Mouse (Mus musculus) right cerebral cortex, adult 2 months (tissue): ENCODE results near the gene Itga6.

ENCODE experiments used
- DNase-seq, 2 experiments: peaks; one replicate each; pipeline ENCODE4 v3.0.0; 2021 to 2022; ENCODE audit warnings: low spot score in 2 of 2

Gene Itga6

DNA sequence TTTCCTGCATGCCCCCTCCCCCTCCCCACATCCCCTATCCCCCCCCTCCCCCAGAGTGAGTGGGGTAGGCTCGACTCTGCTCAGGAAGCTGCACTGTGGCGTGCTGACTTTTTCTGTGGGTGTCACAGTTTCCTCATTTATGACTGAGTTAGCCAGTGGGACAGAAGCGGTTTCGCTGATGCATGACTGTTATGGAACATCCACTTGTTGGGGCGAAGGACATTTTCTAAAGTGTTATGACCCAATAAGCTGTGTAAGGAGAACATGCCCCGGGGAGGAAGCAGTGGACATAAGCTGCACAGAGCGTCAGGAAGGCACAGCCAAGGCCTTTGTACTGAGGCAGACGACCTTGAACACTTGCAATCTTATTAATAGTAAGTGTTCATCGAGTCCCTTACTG is 97.9 kb downstream of the Itga6 start:
- DNase-seq = no peak

DNA sequence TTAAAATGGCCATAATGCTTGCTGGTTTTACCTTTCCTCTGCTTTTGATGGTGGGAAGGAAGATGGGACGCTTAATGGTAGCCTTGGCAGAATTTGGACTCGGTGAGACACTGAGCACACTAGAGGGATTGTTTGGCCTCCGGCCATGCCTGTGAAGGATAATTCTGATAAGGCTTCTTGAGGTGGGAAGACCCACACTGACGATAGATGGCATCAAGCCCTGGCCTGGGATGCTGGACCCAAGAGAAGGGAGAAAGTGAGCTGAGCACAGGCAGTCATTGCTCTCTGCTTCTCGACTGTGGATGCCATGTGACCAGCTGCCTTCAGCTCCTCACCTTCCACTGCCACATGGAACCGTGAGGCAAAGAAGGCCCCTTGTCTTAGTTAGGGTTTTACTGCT is 99.5 kb downstream of the Itga6 start:
- DNase-seq = no peak

- DNase-seq = peak; percentile 71 to 76
Measured at GRCm38 (mm10) chr2:71852161-71852560, 106.7 kb downstream of the Itga6 start.

DNA sequence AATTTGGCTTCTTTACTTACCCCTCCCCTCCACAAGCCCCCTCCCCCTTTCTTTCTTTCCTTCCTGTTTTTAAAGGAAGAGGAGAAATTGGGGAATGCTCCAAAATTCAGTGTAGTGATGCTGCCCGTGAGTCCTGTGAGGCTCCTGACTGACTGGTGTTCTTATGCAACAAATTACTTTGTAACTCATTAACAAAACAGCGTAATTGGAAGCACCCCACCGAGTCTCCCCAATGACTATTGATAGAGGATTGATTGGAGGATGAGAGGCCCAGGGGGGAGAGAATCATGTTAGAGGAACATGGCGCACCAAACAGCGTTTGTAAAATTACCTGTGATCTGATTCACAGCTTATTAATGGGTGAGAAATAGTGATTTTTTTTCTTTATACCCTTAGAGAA is 109.7 kb downstream of the Itga6 start:
- DNase-seq = no peak

DNA sequence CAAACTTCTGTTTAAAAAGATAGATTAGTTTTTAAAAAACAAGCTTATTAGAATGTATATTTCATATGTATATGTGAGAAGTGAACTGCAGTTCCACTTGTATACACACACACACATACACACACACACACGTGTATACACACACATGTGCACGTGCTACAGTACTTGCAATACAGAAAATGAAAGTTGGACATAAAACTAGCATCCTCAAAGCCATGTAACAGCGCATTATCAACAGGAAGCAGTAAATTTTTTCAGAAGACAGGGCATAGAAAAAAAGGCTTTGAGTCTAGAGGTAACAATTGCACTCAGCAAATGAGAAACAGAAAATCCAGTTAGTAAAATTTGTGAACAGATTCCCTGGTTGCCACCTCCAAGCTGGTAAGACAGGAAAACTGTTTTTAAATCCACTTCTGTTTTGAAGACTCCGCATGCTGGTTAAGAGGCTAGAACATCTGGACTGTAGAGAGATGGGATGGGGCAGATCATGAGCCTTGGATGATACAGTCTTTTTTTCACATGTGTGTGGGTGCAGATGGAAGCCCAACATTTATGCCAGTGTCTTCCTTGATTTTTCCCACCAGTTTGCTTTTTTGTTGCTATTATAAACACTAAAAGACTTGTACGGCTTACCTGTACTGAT is 118.2 kb downstream of the Itga6 start:
- peak in 1 of 2 experiments; percentile 13 for DNase-seq

- peak; percentile 78 to 79 for DNase-seq
Measured at GRCm38 (mm10) chr2:71865022-71865421, 119.6 kb downstream of the Itga6 start.

DNA sequence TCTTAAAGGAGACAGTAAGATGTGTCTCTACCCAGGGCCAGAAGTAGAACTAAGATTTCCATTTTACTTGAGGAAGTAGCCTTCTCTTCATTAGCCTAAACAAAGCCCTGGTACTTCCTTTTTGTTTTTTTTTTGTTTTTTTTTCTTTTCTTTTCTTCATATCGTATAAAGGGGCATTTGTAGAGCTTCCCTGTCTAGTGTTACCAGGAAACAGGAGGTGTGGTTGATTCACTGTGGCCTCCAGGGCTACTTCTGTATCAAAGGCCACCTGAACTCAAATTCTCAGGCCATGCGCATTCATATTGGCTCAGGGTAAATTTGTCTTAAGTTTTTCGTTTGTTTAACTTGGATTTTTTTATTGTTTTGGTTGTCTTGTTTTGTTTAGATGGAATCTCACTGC is 120.5 kb downstream of the Itga6 start:
- no peak for DNase-seq

DNA sequence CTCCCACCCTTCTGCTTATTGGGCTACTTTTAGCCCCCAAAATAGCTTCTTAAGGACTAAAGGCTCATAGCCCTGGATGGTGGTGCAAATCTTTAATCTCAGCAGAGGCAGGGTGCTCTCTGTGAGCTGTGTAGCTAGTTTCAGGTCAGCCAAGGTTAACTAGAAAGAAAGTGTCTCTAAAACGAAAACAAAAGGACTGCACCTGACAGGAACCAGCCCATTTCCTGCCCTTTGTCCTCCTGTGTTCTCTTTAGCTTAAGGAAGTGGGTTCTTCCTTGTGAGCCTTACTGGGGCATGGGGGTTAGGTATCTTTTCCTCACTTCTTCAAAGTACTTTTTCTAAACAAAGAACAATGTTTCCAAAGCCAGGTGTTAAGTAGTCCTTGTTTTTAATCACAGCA is 121.1 kb downstream of the Itga6 start:
- DNase-seq = no peak

- no peak for DNase-seq
Measured at GRCm38 (mm10) chr2:71867019-71867418, 121.6 kb downstream of the Itga6 start.

GRCm38 (mm10) chr2:71867480-71867879 is 122.1 kb downstream of the Itga6 start:
- DNase-seq = no peak

DNA sequence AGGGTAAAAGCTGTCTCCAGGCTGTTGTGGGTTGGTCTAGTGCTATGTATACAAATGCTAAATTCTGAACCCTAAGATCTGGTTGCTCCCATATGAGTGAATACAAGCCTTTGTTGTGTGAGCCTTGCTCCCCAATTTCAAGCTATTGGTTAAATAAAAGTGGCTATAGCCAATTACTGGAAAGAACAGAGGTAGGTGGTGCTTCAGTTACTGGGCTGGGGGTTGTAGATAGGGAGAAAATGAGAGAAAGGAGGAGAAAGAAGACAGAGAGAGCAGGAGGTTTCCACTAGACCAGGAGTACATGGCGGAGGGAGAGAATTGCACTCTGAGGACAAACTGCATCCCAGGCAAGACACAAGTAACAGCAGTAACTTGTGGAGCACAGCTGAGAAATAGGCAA is 122.8 kb downstream of the Itga6 start:
- DNase-seq = no peak

DNA sequence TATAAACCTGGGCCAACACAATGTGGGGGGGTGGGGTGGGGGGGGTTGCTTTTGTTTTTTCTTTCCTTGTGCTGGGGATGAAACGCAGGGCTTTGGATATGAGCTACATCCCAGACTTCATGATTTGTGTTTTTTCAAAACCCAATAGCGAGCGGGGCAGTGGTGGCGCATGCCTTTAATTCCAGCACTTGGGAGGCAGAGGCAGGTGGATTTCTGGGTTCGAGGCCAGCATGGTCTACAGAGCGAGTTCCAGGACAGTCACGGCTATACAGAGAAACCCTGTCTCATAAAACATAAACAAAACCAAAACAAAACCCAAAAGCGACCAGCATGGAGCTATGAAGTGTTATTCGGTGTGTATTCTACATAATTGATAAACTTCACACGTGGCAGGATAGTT is 126.7 kb downstream of the Itga6 start:
- no peak for DNase-seq

- DNase-seq = peak; percentile 96
Measured at GRCm38 (mm10) chr2:71872801-71873443, 127.5 kb downstream of the Itga6 start, which contains the start of gene Pdk1. Gene Pdk1, plus strand, starts transcription at chr2:71873224.

DNA sequence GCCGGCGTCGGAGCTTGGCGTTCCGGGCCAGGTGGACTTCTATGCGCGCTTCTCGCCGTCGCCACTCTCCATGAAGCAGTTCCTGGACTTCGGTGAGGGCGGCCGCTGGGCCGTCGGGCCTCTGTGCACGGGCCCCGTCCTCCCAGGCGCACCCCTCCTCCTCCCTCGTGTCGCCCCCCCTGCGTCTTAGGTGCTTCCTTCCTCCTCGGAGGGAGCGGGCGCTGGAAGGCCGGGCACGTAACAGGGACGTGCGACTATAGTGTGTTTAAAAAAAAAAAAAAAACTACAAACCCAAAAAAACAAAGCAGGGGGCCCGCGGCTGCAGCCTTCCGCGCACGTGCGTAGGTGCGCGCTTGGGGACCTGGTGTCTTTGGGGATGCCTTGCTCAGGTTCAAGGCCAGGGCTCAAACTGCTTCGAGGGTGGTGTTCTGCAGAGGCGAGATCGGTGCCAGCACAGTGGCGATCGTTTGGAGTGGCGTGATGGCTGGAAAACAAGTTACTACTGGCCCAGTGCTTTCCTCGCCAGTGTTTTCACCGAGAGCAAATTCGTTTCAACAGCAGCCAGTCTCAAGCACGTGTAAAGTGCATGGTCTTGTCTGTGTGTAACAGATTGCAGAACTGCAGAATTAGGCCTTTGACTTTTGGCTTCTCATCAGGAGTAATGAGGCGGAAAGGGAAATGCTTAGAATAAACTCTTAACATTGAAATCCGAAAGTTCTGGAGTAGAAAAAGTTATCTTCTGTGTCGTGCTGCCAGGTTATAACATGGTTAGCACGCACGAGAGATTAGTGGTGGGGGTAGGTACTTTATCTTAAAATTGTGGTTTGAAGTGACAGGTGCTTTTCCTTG is 128.3 kb downstream of the Itga6 start:
- peak in 1 of 2 experiments; percentile 39 for DNase-seq

DNA sequence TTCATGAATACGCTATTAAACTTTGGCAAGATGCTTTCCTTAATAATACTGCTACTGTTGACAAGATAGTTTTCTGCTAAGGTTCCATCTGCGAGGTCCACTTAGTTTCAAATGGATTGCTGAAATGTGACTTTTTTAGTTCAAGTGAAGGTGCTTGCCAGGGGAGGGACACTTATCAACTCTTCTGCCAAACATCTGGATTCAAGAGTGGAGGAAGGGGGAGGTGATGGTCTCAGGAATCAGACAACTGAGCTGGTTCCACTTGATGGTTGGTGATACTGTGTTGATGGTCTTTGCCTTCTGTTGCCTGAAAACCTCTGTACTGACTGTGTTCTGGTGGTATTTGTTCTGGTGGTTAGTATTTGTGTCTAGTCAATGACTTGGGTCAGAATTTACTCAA is 129.0 kb downstream of the Itga6 start:
- DNase-seq = no peak

DNA sequence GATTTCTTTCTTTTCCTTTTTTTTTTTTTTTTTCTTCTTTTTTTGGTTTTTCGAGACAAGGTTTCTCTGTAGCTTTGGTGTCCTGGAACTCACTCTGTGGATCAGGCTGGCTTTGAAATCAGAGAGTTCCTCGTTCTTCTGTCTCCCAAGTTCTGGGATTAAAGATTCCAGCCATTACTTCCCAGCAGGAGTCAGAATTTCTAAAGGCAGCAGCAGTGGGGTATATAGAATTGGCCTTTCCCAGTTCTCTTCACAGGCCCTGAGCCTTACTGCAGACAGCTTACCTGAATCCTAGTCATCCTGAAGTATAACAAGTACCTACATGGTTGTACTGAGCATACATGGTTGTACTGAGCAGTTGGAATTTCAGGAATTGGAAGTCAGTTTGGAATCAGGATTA is 129.4 kb downstream of the Itga6 start:
- no peak for DNase-seq

DNA sequence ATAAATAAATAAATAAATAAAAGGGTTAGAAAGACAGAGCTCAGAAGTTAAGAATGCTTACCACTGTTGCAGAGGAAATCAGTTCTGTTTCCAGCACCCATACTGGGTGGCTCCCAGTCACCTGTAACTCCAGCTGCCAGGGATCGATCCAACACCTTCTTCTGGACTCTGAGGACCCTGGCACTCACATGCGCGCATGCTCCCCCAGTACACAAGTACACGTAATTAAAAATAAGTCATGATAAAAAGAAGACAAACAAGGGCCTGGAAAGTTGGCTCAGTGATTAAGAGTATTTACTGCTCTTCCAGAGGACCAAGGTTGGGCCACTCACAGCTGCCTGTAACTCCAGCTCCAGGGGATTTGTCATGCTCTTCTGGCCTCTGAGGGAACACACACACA is 132.4 kb downstream of the Itga6 start:
- no peak for DNase-seq

GRCm38 (mm10) chr2:71878441-71878840 is 133.0 kb downstream of the Itga6 start:
- no peak for DNase-seq

- no peak for DNase-seq
Measured at GRCm38 (mm10) chr2:71878943-71879342, 133.5 kb downstream of the Itga6 start.

- DNase-seq = no peak
Measured at GRCm38 (mm10) chr2:71882914-71883651, 137.7 kb downstream of the Itga6 start.

GRCm38 (mm10) chr2:71887269-71887668 is 141.9 kb downstream of the Itga6 start:
- DNase-seq = no peak

DNA sequence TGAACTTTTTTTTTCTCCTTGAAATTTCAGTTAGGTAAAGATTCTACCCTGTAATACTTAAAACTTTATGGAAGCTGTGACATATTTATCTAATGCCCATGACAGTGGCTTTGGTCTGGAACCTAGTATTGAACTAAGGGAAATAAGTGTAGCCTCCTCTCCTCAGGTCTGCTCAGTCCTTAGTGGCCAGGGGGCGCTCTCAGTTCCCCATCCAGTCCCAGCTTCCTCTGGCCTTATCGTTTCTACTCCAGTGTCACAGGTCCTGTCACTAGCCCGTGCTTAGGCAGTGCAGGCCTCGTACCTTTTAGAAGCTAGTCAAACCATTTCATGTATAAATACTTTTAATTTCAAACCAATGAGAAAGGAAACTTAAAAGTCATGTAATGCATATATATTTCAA is 143.0 kb downstream of the Itga6 start:
- DNase-seq = no peak
